Mouse (Mus musculus) fibroblast of lung, adult 2 months (primary cell): ENCODE data around the gene Cd82.

ENCODE experiments used
- DNase-seq: peaks from one replicate; pipeline ENCODE4 v3.0.0-alpha.2; 2011; ENCODE audit warnings: low read depth

Cd82 gene

GRCm38 (mm10) chr2:93444280-93444679 is 18.7 kb downstream of the Cd82 start:
- no peak for DNase-seq

- DNase-seq: no peak
These were observed 19.8 kb downstream of the Cd82 start for GRCm38 (mm10) chr2:93443106-93443505.

- DNase-seq: no peak
These were observed 23.0 kb downstream of the Cd82 start for GRCm38 (mm10) chr2:93439812-93440559.

GRCm38 (mm10) chr2:93439352-93439771 is 23.6 kb downstream of the Cd82 start:
- no peak for DNase-seq

- DNase-seq: no peak
These were observed 24.6 kb downstream of the Cd82 start for GRCm38 (mm10) chr2:93438335-93438734.

GRCm38 (mm10) chr2:93435577-93435976 is 27.4 kb downstream of the Cd82 start:
- DNase-seq: no peak

GRCm38 (mm10) chr2:93434896-93435295 is 28.0 kb downstream of the Cd82 start:
- DNase-seq: no peak

GRCm38 (mm10) chr2:93433543-93433942 is 29.4 kb downstream of the Cd82 start:
- no peak for DNase-seq

- no peak for DNase-seq
These were observed 30.1 kb downstream of the Cd82 start for GRCm38 (mm10) chr2:93432600-93433389.

GRCm38 (mm10) chr2:93431575-93432325 is 31.2 kb downstream of the Cd82 start:
- DNase-seq: no peak

- no peak for DNase-seq
These were observed 31.9 kb downstream of the Cd82 start for GRCm38 (mm10) chr2:93430993-93431392.

GRCm38 (mm10) chr2:93428004-93428531 is 34.9 kb downstream of the Cd82 start:
- DNase-seq: no peak

GRCm38 (mm10) chr2:93427000-93427715 is 35.8 kb downstream of the Cd82 start:
- no peak for DNase-seq

- no peak for DNase-seq
These were observed 37.1 kb downstream of the Cd82 start for GRCm38 (mm10) chr2:93425810-93426209.

GRCm38 (mm10) chr2:93424307-93424984 is 38.5 kb downstream of the Cd82 start:
- no peak for DNase-seq

GRCm38 (mm10) chr2:93421320-93421719 is 41.6 kb downstream of the Cd82 start:
- DNase-seq: no peak

GRCm38 (mm10) chr2:93419971-93420370 is 43.0 kb downstream of the Cd82 start:
- no peak for DNase-seq

GRCm38 (mm10) chr2:93418396-93418795 is 44.5 kb downstream of the Cd82 start:
- no peak for DNase-seq

GRCm38 (mm10) chr2:93416874-93417709 is 45.8 kb downstream of the Cd82 start:
- no peak for DNase-seq

GRCm38 (mm10) chr2:93415281-93415680 is 47.7 kb downstream of the Cd82 start:
- DNase-seq: no peak
